Mouse (Mus musculus) intestine, postnatal 0 days (tissue): ENCODE measurements at regions not wholly inside any gene's neighbourhood (a gene's known extent, or its start where the extent isn't known, plus 50 kb on each side); places are given as distances from the start of the nearest gene placed in this dataset.

Source experiments
- ATAC-seq: fragments of 200-750 bp; cut with Nextera tagmentation; 2 replicates; pipeline ENCODE4 v1.8.0; 2017; ENCODE audit warnings: mild to moderate bottlenecking, moderate TSS enrichment, moderate library complexity
- H3K27ac ChIP-seq: fragments of 300-500 bp; sonication (generic); 2 replicates; pipeline ENCODE4 v1.5.1; 2014; ENCODE audit warnings: mild to moderate bottlenecking, low read depth, low read length, moderate library complexity
- H3K27me3 ChIP-seq: fragments of 300-500 bp; sonication (generic); replicated peaks from 2 replicates; pipeline ENCODE4 v1.6.1; 2014; ENCODE audit warnings: low read length, mixed read lengths; ENCODE audit not compliant: control insufficient read depth, insufficient read depth
- H3K36me3 ChIP-seq: fragments of 300-500 bp; sonication (generic); 2 replicates; pipeline ENCODE4 v1.6.1; 2014; ENCODE audit warnings: mild to moderate bottlenecking, moderate library complexity; ENCODE audit not compliant: control insufficient read depth, insufficient read depth
- H3K4me1 ChIP-seq: fragments of 300-500 bp; sonication (generic); replicated peaks from 2 replicates; pipeline ENCODE4 v1.6.1; 2014; ENCODE audit warnings: antibody characterized with exemption, low read length, mixed read lengths; ENCODE audit not compliant: control insufficient read depth, insufficient read depth
- H3K4me2 ChIP-seq: fragments of 300-500 bp; sonication (generic); replicated peaks from 2 replicates; pipeline ENCODE4 v1.6.1; 2014; ENCODE audit warnings: low read depth, mild to moderate bottlenecking, moderate library complexity
- H3K4me3 ChIP-seq: fragments of 300-500 bp; sonication (generic); 2 replicates; pipeline ENCODE4 v1.5.1; 2014; ENCODE audit warnings: low read depth, low read length
- H3K9ac ChIP-seq: fragments of 300-500 bp; sonication (generic); 2 replicates; pipeline ENCODE4 v1.6.1; 2014; ENCODE audit warnings: mild to moderate bottlenecking, low read depth, low read length
- H3K9me3 ChIP-seq: fragments of 300-500 bp; sonication (generic); 2 replicates; pipeline ENCODE4 v1.6.1; 2016; ENCODE audit warnings: mixed run types; ENCODE audit not compliant: control insufficient read depth
- CTCF ChIP-seq: sonication (generic); IDR thresholded peaks from 2 replicates; pipeline ENCODE4 v1.5.1; 2016; ENCODE audit warnings: low read depth, mild to moderate bottlenecking, control low read depth, antibody characterized with exemption, moderate library complexity
- WGBS: fragments of 180-500 bp; shearing (Covaris S2); extraction: QIAGEN DNeasy Blood & Tissue Kit; methylation state at CpG from one replicate; pipeline ENCODE4 v1.1.7; 2014; 5-methylcytosine and 5-hydroxymethylcytosine counted together

GRCm38 (mm10) chr7:136807968-136808367 lies 86.4 kb upstream of the Mgmt start:
- peak; percentile 38; the same call in 1 of the 2 replicates for TF ChIP-seq CTCF
- H3K27me3 ChIP-seq, result 0 out of 2 replicates have a peak, but pooled peaks cover 3% of the 10 kb centered on the region
- H3K4me2 ChIP-seq, result no peak overlapping the region
- H3K4me1 ChIP-seq, result no peaks in the 10 kb centered on the region
- H3K9me3 ChIP-seq, result no peaks in the 10 kb centered on the region
- H3K27ac ChIP-seq, result no peak overlapping the region
- H3K4me3 ChIP-seq, result no peak overlapping the region
- H3K36me3 ChIP-seq, result no peaks in the 10 kb centered on the region
- ATAC-seq, result no peak
- H3K9ac ChIP-seq, result no peak overlapping the region

GRCm38 (mm10) chr7:136809576-136809975 lies 84.8 kb upstream of the Mgmt start:
- Histone ChIP-seq H3K4me2 (no peak overlapping the region), H3K4me1 (no peaks in the 10 kb centered on the region), H3K9me3 (no peaks in the 10 kb centered on the region), H3K27ac (no peak overlapping the region), H3K27me3 (no peaks in the 10 kb centered on the region), H3K9ac (no peak overlapping the region), H3K4me3 (no peak overlapping the region), H3K36me3 (no peaks in the 10 kb centered on the region)
- WGBS, result 63% methylated on average over 8 of the region's 8 CpGs
- ATAC-seq, result no peak
- TF ChIP-seq CTCF, result no peak

- no peak for ATAC-seq
- H3K27me3 ChIP-seq, result no peaks in the 10 kb centered on the region
- no peaks in the 10 kb centered on the region for H3K4me1 ChIP-seq
- no peak overlapping the region for H3K4me2 ChIP-seq
- no peaks in the 10 kb centered on the region for H3K9me3 ChIP-seq
- no peak overlapping the region for H3K9ac ChIP-seq
- H3K4me3 ChIP-seq, result no peak overlapping the region
- TF ChIP-seq CTCF, result no peak
- 78% methylated on average over 9 of the region's 9 CpGs for WGBS
- no peak overlapping the region for H3K27ac ChIP-seq
- H3K36me3 ChIP-seq, result no peaks in the 10 kb centered on the region
Observed at GRCm38 (mm10) chr7:136813691-136814325, 80.6 kb upstream of the Mgmt start.

GRCm38 (mm10) chr7:136814751-136815150 lies 79.7 kb upstream of the Mgmt start:
- no peaks in the 10 kb centered on the region for H3K36me3 ChIP-seq
- no peaks in the 10 kb centered on the region for H3K27me3 ChIP-seq
- no peak overlapping the region for H3K4me3 ChIP-seq
- H3K27ac ChIP-seq, result no peak overlapping the region
- H3K4me2 ChIP-seq, result no peak overlapping the region
- WGBS, result 79% methylated on average over 6 of the region's 6 CpGs
- TF ChIP-seq CTCF, result no peak
- H3K9ac ChIP-seq, result no peak overlapping the region
- H3K4me1 ChIP-seq, result no peaks in the 10 kb centered on the region
- no peaks in the 10 kb centered on the region for H3K9me3 ChIP-seq
- ATAC-seq, result no peak

- Histone ChIP-seq H3K4me3 (no peak overlapping the region), H3K27me3 (no peaks in the 10 kb centered on the region), H3K4me1 (no peaks in the 10 kb centered on the region), H3K4me2 (no peak overlapping the region), H3K9me3 (no peaks in the 10 kb centered on the region), H3K36me3 (no peaks in the 10 kb centered on the region), H3K27ac (no peak overlapping the region), H3K9ac (no peak overlapping the region)
- TF ChIP-seq CTCF, result no peak
- no peak for ATAC-seq
- WGBS, result 49% methylated on average over 4 of the region's 4 CpGs
Observed at GRCm38 (mm10) chr7:136820291-136820690, 74.1 kb upstream of the Mgmt start.

- WGBS, result 33% methylated on average over 16 of the region's 16 CpGs
- no peak overlapping the region for H3K27ac ChIP-seq
- no peaks in the 10 kb centered on the region for H3K9me3 ChIP-seq
- H3K36me3 ChIP-seq, result no peaks in the 10 kb centered on the region
- H3K4me2 ChIP-seq, result no peak overlapping the region
- no peaks in the 10 kb centered on the region for H3K27me3 ChIP-seq
- no peaks in the 10 kb centered on the region for H3K4me1 ChIP-seq
- no peak for ATAC-seq
- no peak for TF ChIP-seq CTCF
- no peak overlapping the region for H3K4me3 ChIP-seq
- H3K9ac ChIP-seq, result no peak overlapping the region
Observed at GRCm38 (mm10) chr7:136825647-136826046, 68.8 kb upstream of the Mgmt start.
